Mouse (Mus musculus) gastrocnemius, postnatal 10 days (tissue): ENCODE data around the gene Rnaseh2a. TPM values are rescaled to one million over a fixed set of nuclear protein-coding genes. Genes with fewer than 3 reads are reported as not detected.

Source experiments
- microRNA-seq, 2 experiments: library from miRNA; unstranded; fragments of <30 nt; microRNA quantifications; one replicate each; pipeline ENCODE4 v1.2.0; 2021
- total RNA-seq, 2 experiments: library from RNA; stranded (reverse); gene quantifications; 2 replicates each; pipeline ENCODE4 v1.2.3; 2021

Rnaseh2a gene
- total RNA-seq, 2 experiments from 2014 or later = 26.7 to 36.8 TPM

Small RNA genes lying within 50 kb of the gene (microRNA-seq; reads per million reads assigned to microRNA genes)
- 0 reads per million in 2 experiments for gene Gm24197

Other genes with a start within 250 kb of the Rnaseh2a start
- gene G430095P16Rik, start 246.8 kb downstream of the Rnaseh2a start, total RNA-seq = 1 to 10 TPM; 2.2 to 2.8 TPM
- 100 to 1,000 TPM; 598 to 734 TPM for gene Nfix, start 169.4 kb downstream of the Rnaseh2a start, total RNA-seq
- 1 to 10 TPM; 5.8 to 7.3 TPM for gene Dand5, start 146.9 kb downstream of the Rnaseh2a start, total RNA-seq
- 10 to 100 TPM; 30.3 to 33.4 TPM for gene Gadd45gip1, start 138.2 kb downstream of the Rnaseh2a start, total RNA-seq
- 100 to 1,000 TPM; 124 to 130 TPM for gene Rad23a, start 129.1 kb downstream of the Rnaseh2a start, total RNA-seq
- gene Calr, start 122.8 kb downstream of the Rnaseh2a start, total RNA-seq = 100 to 1,000 TPM; 234 to 286 TPM
- 10 to 100 TPM; 29.7 to 31.4 TPM for gene Farsa, start 112.8 kb downstream of the Rnaseh2a start, total RNA-seq
- 1 to 10 TPM; 4.7 to 5.2 TPM for gene Syce2, start 97.7 kb downstream of the Rnaseh2a start, total RNA-seq
- 10 to 100 TPM; 21.1 to 24.1 TPM for gene Gcdh, start 75.8 kb downstream of the Rnaseh2a start, total RNA-seq
- gene Klf1, start 67.8 kb downstream of the Rnaseh2a start, total RNA-seq = under 1 TPM in 1 of 2 experiments, not detected in 1; 0.84 TPM
- 1 to 10 TPM; 5.7 to 6.2 TPM for gene Dnase2a, start 61.2 kb downstream of the Rnaseh2a start, total RNA-seq
- under 1 TPM; 0.20 to 0.45 TPM for gene Mast1, start 32.4 kb downstream of the Rnaseh2a start, total RNA-seq
- gene Rtbdn, start 22.8 kb downstream of the Rnaseh2a start, total RNA-seq = not detected
- not detected for gene Gm49661, start 334 bp downstream of the Rnaseh2a start, total RNA-seq
- 100 to 1,000 TPM; 260 to 267 TPM for gene Prdx2, start 180 bp downstream of the Rnaseh2a start, total RNA-seq
- 1 to 10 TPM; 5.8 to 8.9 TPM for gene Junb, start 9.0 kb upstream of the Rnaseh2a start, total RNA-seq
- gene Hook2, start 20.8 kb upstream of the Rnaseh2a start, total RNA-seq = 1 to 10 TPM; 2.3 to 2.7 TPM
- not detected for gene Best2, start 44.8 kb upstream of the Rnaseh2a start, total RNA-seq
- 10 to 100 TPM; 47.4 to 47.8 TPM for gene Asna1, start 55.5 kb upstream of the Rnaseh2a start, total RNA-seq
- 10 to 100 TPM; 94.0 to 98.0 TPM for gene Trir, start 57.1 kb upstream of the Rnaseh2a start, total RNA-seq
- gene Tnpo2, start 67.1 kb upstream of the Rnaseh2a start, total RNA-seq = 10 to 100 TPM; 27.7 to 35.6 TPM
- 1 to 10 TPM; 5.5 to 7.5 TPM for gene Fbxw9, start 90.3 kb upstream of the Rnaseh2a start, total RNA-seq
- gene Gm5741, start 98.2 kb upstream of the Rnaseh2a start, total RNA-seq = not detected
- gene Dhps, start 102.0 kb upstream of the Rnaseh2a start, total RNA-seq = 10 to 100 TPM; 20.6 to 22.1 TPM
- gene Wdr83os, start 111.0 kb upstream of the Rnaseh2a start, total RNA-seq = 10 to 100 TPM; 41.1 to 48.0 TPM
- 10 to 100 TPM; 18.2 to 21.6 TPM for gene Wdr83, start 111.5 kb upstream of the Rnaseh2a start, total RNA-seq
- gene Man2b1, start 113.5 kb upstream of the Rnaseh2a start, total RNA-seq = 10 to 100 TPM; 16.6 to 20.9 TPM
- gene Zfp791, start 153.3 kb upstream of the Rnaseh2a start, total RNA-seq = 1 to 10 TPM in 1 of 2 experiments, under 1 TPM in 1; 0.79 to 1.0 TPM
- gene Cks1brt, start 182.2 kb upstream of the Rnaseh2a start, total RNA-seq = not detected